Mouse (Mus musculus) olfactory bulb, adult 2 months (tissue): ENCODE measurements around the gene Cckbr. TPM values are rescaled to one million over a fixed set of nuclear protein-coding genes. Genes with fewer than 3 reads are reported as not detected.
A peak's percentile ranks its signal among the peaks of the same experiment; 100 is the strongest.
"Not testable (repeated sequence)": the region's sequence is repeated elsewhere in the genome, so short reads cannot be mapped to it uniquely, and the experiment has no call there.

ENCODE experiments used
- H3K27ac ChIP-seq: fragments of 200-500 bp; 2 replicates; pipeline ENCODE4 v1.5.1; 2012; ENCODE audit warnings: low read depth, low read length; ENCODE audit not compliant: insufficient read depth
- H3K4me1 ChIP-seq: fragments of 200-500 bp; 2 replicates; pipeline ENCODE4 v1.6.1; 2012; ENCODE audit warnings: low read length; ENCODE audit not compliant: control insufficient read depth, insufficient read depth
- H3K4me3 ChIP-seq: fragments of 200-500 bp; 2 replicates; pipeline ENCODE4 v1.5.1; 2012; ENCODE audit warnings: mild to moderate bottlenecking, low read depth, low read length, moderate library complexity; ENCODE audit not compliant: insufficient read depth
- CTCF ChIP-seq: fragments of 200-500 bp; IDR thresholded peaks from 2 replicates; pipeline ENCODE4 v1.5.1; 2012; ENCODE audit warnings: low read depth, mild to moderate bottlenecking, low read length, moderate library complexity; ENCODE audit not compliant: insufficient read depth
- POLR2A ChIP-seq: fragments of 200-500 bp; IDR thresholded peaks from 2 replicates; pipeline ENCODE4 v1.6.1; 2012; ENCODE audit warnings: mild to moderate bottlenecking, low read depth, low read length, moderate library complexity; ENCODE audit not compliant: insufficient read depth
- WGBS: fragments of 180-500 bp; shearing (Covaris S2); methylation state at CpG from one replicate; pipeline ENCODE4 v1.1.7; 2018; 5-methylcytosine and 5-hydroxymethylcytosine counted together
- polyA plus RNA-seq: library from polyadenylated mRNA; stranded (reverse); fragments of >200 nt; gene quantifications from 2 replicates; pipeline ENCODE4 v1.2.4, GENCODE M21; 2012; ENCODE audit warnings: low replicate concordance; ENCODE audit not compliant: missing spikeins, insufficient read depth, insufficient read length

Gene Cckbr
- polyA plus RNA-seq, 1 experiment, result not detected

DNA sequence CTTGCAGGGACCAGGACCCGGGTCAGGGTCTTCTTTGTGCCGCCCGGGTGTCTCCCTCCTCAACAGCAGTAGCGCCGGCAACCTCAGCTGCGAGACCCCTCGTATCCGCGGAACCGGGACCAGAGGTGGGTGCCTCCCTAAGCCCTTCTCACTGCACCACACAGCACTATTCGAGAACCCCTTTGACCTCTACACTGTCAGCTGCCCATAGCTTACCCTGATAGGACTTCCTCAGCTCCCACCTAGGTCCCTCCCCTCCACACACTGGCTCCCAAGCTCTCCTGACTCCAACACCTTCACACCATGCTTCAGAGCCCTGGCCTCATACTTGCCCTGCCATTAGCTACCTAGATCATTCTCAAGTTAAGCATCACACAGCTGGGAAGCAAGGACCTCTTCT is 520 bp downstream of the Cckbr start:
- under 1% methylated on average over 11 of the region's 11 CpGs for WGBS
- H3K4me3 ChIP-seq, result peak overlapping the region; percentile 57
- H3K27ac ChIP-seq, result peak overlapping the region; percentile 72
- TF ChIP-seq CTCF (no peak), POLR2A (no peak)
- peaks cover 15% of the 10 kb centered on the region for H3K4me1 ChIP-seq

- Histone ChIP-seq H3K27ac (peak overlapping the region; percentile 84), H3K4me1 (peaks cover 25% of the 10 kb centered on the region), H3K4me3 (no peak overlapping the region)
- TF ChIP-seq CTCF (no peak), POLR2A (no peak)
- 28% methylated on average over 1 of the region's 1 CpGs for WGBS
Observed at GRCm38 (mm10) chr7:105432058-105432457, 6.5 kb downstream of the Cckbr start.

DNA sequence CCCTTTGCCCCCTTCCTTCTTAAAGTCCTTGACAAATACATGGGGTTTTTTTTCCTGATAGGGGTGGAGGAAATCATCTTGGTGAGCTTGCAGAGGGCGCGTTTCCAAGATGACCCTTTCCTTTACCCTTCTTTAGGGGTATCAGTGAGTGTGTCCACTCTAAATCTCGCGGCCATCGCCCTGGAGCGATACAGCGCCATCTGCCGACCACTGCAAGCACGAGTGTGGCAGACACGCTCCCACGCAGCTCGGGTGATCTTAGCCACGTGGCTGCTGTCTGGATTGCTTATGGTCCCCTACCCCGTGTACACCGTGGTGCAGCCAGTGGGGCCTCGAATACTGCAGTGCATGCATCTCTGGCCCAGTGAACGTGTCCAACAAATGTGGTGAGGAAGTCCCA is 8.3 kb downstream of the Cckbr start:
- WGBS, result 84% methylated on average over 17 of the region's 17 CpGs
- Histone ChIP-seq H3K4me1 (peaks cover 29% of the 10 kb centered on the region), H3K27ac (no peak overlapping the region), H3K4me3 (no peak overlapping the region)
- TF ChIP-seq CTCF (no peak), POLR2A (no peak)

- Histone ChIP-seq H3K27ac (no peak overlapping the region), H3K4me1 (peaks cover 26% of the 10 kb centered on the region), H3K4me3 (no peak overlapping the region)
- 86% methylated on average over 22 of the region's 22 CpGs for WGBS
- TF ChIP-seq POLR2A (no peak), CTCF (no peak)
Observed at GRCm38 (mm10) chr7:105434798-105435197, 9.3 kb downstream of the Cckbr start.

GRCm38 (mm10) chr7:105437979-105438772 is 12.6 kb downstream of the Cckbr start:
- WGBS, result 34% methylated on average over 7 of the region's 7 CpGs
- H3K4me3 ChIP-seq, result no peak overlapping the region
- peak overlapping the region; percentile 72 for H3K27ac ChIP-seq
- TF ChIP-seq CTCF (no peak), POLR2A (no peak)
- peaks cover 23% of the 10 kb centered on the region for H3K4me1 ChIP-seq

DNA sequence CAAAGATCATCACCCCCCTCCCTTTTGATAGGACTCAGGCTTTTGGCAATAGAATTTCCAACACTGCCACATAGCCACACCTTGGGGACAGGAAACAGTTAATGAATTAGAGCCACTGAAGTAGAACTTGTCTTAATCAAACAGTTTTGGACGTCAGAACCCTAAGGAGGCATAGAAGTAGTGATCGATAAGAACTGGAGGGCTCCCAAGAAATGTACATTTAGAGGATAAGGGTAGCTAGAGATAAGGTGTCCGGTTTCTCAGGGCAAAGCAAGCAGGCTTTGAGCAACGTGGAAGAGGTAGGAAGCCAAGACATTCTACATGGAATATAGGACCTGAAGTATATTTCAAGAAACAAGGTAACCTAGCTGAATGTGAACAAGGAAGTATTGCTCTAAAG is 15.9 kb downstream of the Cckbr start:
- H3K27ac ChIP-seq, result no peak overlapping the region
- WGBS, result 66% methylated on average over 4 of the region's 4 CpGs
- TF ChIP-seq POLR2A (no peak), CTCF (no peak)
- H3K4me3 ChIP-seq, result no peak overlapping the region
- peaks cover 10% of the 10 kb centered on the region; the same call in 1 of the 2 replicates for H3K4me1 ChIP-seq

DNA sequence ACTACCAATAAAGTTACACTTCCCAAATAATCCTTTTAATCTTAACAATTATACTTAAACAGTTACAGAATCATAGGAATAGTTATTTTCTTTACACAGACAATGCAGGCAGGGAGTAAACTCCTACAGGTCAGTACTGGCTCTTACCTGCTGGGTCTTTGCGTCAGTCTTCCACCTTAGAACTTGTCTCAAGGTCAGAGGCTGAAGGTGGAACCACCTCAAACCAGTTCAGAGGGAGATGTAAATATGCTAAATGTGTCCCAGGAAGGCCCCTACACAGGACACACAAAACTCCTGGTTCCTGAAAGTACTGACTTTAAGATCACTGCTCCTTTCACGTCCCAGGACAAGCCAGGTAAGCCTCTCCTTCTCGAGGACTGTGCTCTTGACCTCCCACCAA is 19.5 kb downstream of the Cckbr start:
- H3K4me3 ChIP-seq, result no peak overlapping the region
- H3K4me1 ChIP-seq, result 0 out of 2 replicates have a peak, but pooled peaks cover 4% of the 10 kb centered on the region
- 82% methylated on average over 3 of the region's 3 CpGs for WGBS
- TF ChIP-seq POLR2A (no peak), CTCF (no peak)
- no peak overlapping the region for H3K27ac ChIP-seq

DNA sequence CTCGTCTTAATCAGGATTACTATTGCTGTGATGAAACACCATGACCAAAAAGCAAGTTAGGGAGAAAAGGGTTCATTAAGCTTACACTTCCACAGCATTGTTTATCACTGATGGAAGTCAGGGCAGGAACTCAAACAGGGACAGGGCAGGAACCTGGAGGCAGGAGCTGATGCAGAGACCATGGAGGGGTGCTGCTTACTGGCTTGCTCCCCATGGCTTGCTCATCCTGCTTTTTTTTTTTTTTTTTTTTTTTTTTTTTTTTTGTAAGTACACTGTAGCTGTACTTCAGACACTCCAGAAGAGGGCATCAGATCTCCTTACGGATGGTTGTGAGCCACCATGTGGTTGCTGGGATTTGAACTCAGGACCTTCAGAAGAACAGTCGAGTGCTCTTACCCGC is 27.8 kb downstream of the Cckbr start:
- 94% methylated on average over 4 of the region's 4 CpGs for WGBS
- H3K4me3 ChIP-seq, H3K27ac ChIP-seq, H3K4me1 ChIP-seq: not testable (repeated sequence)

DNA sequence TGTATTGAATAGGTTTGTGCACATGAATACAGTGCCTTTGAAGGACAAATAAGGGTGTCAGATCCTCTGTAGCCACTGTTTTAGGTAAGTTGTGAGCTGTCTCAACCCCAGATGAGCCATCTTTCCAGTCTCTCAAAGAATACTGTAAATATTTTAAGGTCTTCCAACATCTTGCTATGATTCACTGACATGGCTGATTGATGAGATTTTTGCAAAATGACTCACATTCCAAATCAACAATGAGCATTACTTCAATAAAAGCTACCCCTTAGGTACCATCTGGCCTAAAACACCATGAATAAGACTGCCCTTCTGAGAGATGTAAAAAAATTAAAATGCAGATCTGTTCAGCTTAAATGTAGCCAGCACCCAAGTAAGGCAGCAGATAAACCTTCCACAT is 33.0 kb downstream of the Cckbr start:
- no peak overlapping the region for H3K27ac ChIP-seq
- TF ChIP-seq CTCF (no peak), POLR2A (no peak)
- no peaks in the 10 kb centered on the region for H3K4me1 ChIP-seq
- H3K4me3 ChIP-seq, result no peak overlapping the region

GRCm38 (mm10) chr7:105465505-105465904 is 40.0 kb downstream of the Cckbr start:
- 32% methylated on average over 5 of the region's 5 CpGs for whole genome bisulfite sequencing
- H3K4me3 ChIP-seq, H3K4me1 ChIP-seq: not testable (repeated sequence)
- H3K27ac ChIP-seq, result peak overlapping the region; percentile 94
